Mouse (Mus musculus) heart, embryonic 11.5 days (tissue): ENCODE results near the gene Scrn1. TPM values are rescaled to one million over a fixed set of nuclear protein-coding genes. Genes with fewer than 3 reads are reported as not detected.

Experiments
- ATAC-seq: fragments of 200-750 bp; cut with Nextera tagmentation; replicated peaks from 2 replicates; pipeline ENCODE4 v1.8.0; 2017; ENCODE audit warnings: moderate library complexity; ENCODE audit not compliant: insufficient number of reproducible peaks, low FRiP score, low TSS enrichment
- H3K27ac ChIP-seq: fragments of 300-500 bp; sonication (generic); 2 replicates; pipeline ENCODE4 v1.5.1; 2014; ENCODE audit warnings: mild to moderate bottlenecking, low read depth, low read length
- H3K27me3 ChIP-seq: fragments of 300-500 bp; sonication (generic); 2 replicates; pipeline ENCODE4 v1.6.1; 2014; ENCODE audit warnings: mild to moderate bottlenecking, low read length, mixed read lengths; ENCODE audit not compliant: control insufficient read depth, insufficient read depth
- H3K36me3 ChIP-seq: fragments of 300-500 bp; sonication (generic); 2 replicates; pipeline ENCODE4 v1.6.1; 2014; ENCODE audit warnings: mild to moderate bottlenecking, low read length, moderate library complexity, mixed read lengths; ENCODE audit not compliant: control insufficient read depth, insufficient read depth
- H3K4me1 ChIP-seq: fragments of 300-500 bp; sonication (generic); 2 replicates; pipeline ENCODE4 v1.6.1; 2014; ENCODE audit warnings: low read length; ENCODE audit not compliant: control insufficient read depth, insufficient read depth
- H3K4me2 ChIP-seq: fragments of 300-500 bp; sonication (generic); 2 replicates; pipeline ENCODE4 v1.6.1; 2014; ENCODE audit warnings: mild to moderate bottlenecking, moderate library complexity
- H3K4me3 ChIP-seq: fragments of 300-500 bp; sonication (generic); 2 replicates; pipeline ENCODE4 v1.5.1; 2014; ENCODE audit warnings: low read depth, low read length
- H3K9ac ChIP-seq: fragments of 300-500 bp; sonication (generic); 2 replicates; pipeline ENCODE4 v1.6.1; 2014; ENCODE audit warnings: mild to moderate bottlenecking, low read depth, low read length, moderate library complexity
- H3K9me3 ChIP-seq: fragments of 300-500 bp; sonication (generic); replicated peaks from 2 replicates; pipeline ENCODE4 v1.6.1; 2016; ENCODE audit warnings: low read length; ENCODE audit not compliant: control insufficient read depth
- WGBS: fragments of 180-500 bp; shearing (Covaris S2); extraction: QIAGEN DNeasy Blood & Tissue Kit; methylation state at CpG from one replicate; pipeline ENCODE4 v1.1.7; 2014; ENCODE audit not compliant: insufficient replicate concordance; 5-methylcytosine and 5-hydroxymethylcytosine counted together
- polyA plus RNA-seq: library from polyadenylated mRNA; unstranded; fragments of >200 nt; fragmentation: Nextera tagmentation; extraction: Ambion mirVana; gene quantifications from 2 replicates; pipeline ENCODE4 v1.2.1, GENCODE M21; 2014

Gene Scrn1
- polyA plus RNA-seq, 1 experiment from 2014 or later = 15.5 TPM

GRCm38 (mm10) chr6:54586175-54586574 lies 19.9 kb upstream of the Scrn1 start:
- Histone ChIP-seq H3K27ac (no peak overlapping the region), H3K4me1 (no peaks in the 10 kb centered on the region), H3K9ac (no peak overlapping the region), H3K4me3 (no peak overlapping the region), H3K9me3 (no peaks in the 10 kb centered on the region), H3K27me3 (no peaks in the 10 kb centered on the region), H3K4me2 (no peak overlapping the region), H3K36me3 (0 out of 2 replicates have a peak, but pooled peaks cover 2% of the 10 kb centered on the region)
- 18% methylated on average over 2 of the region's 2 CpGs for WGBS
- ATAC-seq = no peak

GRCm38 (mm10) chr6:54573218-54573955 lies 7.1 kb upstream of the Scrn1 start:
- Histone ChIP-seq H3K4me1 (no peaks in the 10 kb centered on the region), H3K9ac (no peak overlapping the region), H3K36me3 (no peaks in the 10 kb centered on the region), H3K4me2 (no peak overlapping the region), H3K27me3 (no peaks in the 10 kb centered on the region), H3K9me3 (no peaks in the 10 kb centered on the region), H3K4me3 (no peak overlapping the region), H3K27ac (no peak overlapping the region)
- 41% methylated on average over 6 of the region's 6 CpGs for WGBS
- ATAC-seq = no peak; the same call in 1 of the 2 replicates

- ATAC-seq = no peak
- Histone ChIP-seq H3K9me3 (no peaks in the 10 kb centered on the region), H3K4me3 (no peak overlapping the region), H3K4me2 (no peak overlapping the region), H3K27ac (no peak overlapping the region), H3K9ac (no peak overlapping the region), H3K36me3 (no peaks in the 10 kb centered on the region), H3K4me1 (peaks cover 8% of the 10 kb centered on the region; the same call in 1 of the 2 replicates), H3K27me3 (peaks cover 12% of the 10 kb centered on the region)
- 37% methylated on average over 7 of the region's 7 CpGs for WGBS
Measured at GRCm38 (mm10) chr6:54569776-54570175, 3.5 kb upstream of the Scrn1 start.

GRCm38 (mm10) chr6:54566546-54566919 lies 244 bp upstream of the Scrn1 start:
- H3K36me3 ChIP-seq = no peaks in the 10 kb centered on the region
- no peak for ATAC-seq
- peak overlapping the region; percentile 66; the same call in 1 of the 2 replicates for H3K9ac ChIP-seq
- H3K4me2 ChIP-seq = peak overlapping the region; percentile 88
- no peak overlapping the region for H3K27ac ChIP-seq
- H3K4me1 ChIP-seq = peaks cover 8% of the 10 kb centered on the region; the same call in 1 of the 2 replicates
- peak overlapping the region; percentile 55 for H3K4me3 ChIP-seq
- no peaks in the 10 kb centered on the region for H3K9me3 ChIP-seq
- H3K27me3 ChIP-seq = peaks cover 19% of the 10 kb centered on the region
- WGBS = 16% methylated on average over 6 of the region's 6 CpGs

- Histone ChIP-seq H3K4me3 (no peak overlapping the region), H3K9ac (no peak overlapping the region)
- 42% methylated on average over 3 of the region's 3 CpGs for WGBS
Measured at GRCm38 (mm10) chr6:54565012-54565411, 1.3 kb downstream of the Scrn1 start.

GRCm38 (mm10) chr6:54564506-54564991 lies 1.7 kb downstream of the Scrn1 start:
- 60% methylated on average over 9 of the region's 9 CpGs for WGBS
- Histone ChIP-seq H3K27me3 (peaks cover 19% of the 10 kb centered on the region), H3K4me3 (no peak overlapping the region), H3K36me3 (no peaks in the 10 kb centered on the region), H3K9ac (no peak overlapping the region), H3K27ac (no peak overlapping the region), H3K9me3 (no peaks in the 10 kb centered on the region), H3K4me2 (peak overlapping the region; percentile 29), H3K4me1 (peaks cover 8% of the 10 kb centered on the region; the same call in 1 of the 2 replicates)
- ATAC-seq = no peak

More at GRCm38 (mm10) chr6:54565012-54565411, 1.3 kb downstream of the Scrn1 start:
- Histone ChIP-seq H3K36me3 (no peaks in the 10 kb centered on the region), H3K27ac (no peak overlapping the region), H3K9me3 (no peaks in the 10 kb centered on the region), H3K27me3 (peaks cover 19% of the 10 kb centered on the region), H3K4me2 (peak overlapping the region; percentile 29), H3K4me1 (peaks cover 8% of the 10 kb centered on the region; the same call in 1 of the 2 replicates)
- ATAC-seq = no peak

GRCm38 (mm10) chr6:54563561-54563960 lies 2.7 kb downstream of the Scrn1 start:
- Histone ChIP-seq H3K27ac (no peak overlapping the region), H3K4me2 (no peak overlapping the region), H3K9ac (no peak overlapping the region), H3K27me3 (peaks cover 19% of the 10 kb centered on the region), H3K4me1 (peaks cover 8% of the 10 kb centered on the region; the same call in 1 of the 2 replicates), H3K4me3 (no peak overlapping the region), H3K36me3 (no peaks in the 10 kb centered on the region), H3K9me3 (no peaks in the 10 kb centered on the region)
- 83% methylated on average over 4 of the region's 4 CpGs for WGBS
- no peak for ATAC-seq

GRCm38 (mm10) chr6:54562018-54562809 lies 4.1 kb downstream of the Scrn1 start:
- Histone ChIP-seq H3K9ac (no peak overlapping the region), H3K4me2 (no peak overlapping the region), H3K27ac (no peak overlapping the region), H3K36me3 (no peaks in the 10 kb centered on the region), H3K4me3 (no peak overlapping the region), H3K27me3 (peaks cover 19% of the 10 kb centered on the region), H3K4me1 (peaks cover 8% of the 10 kb centered on the region; the same call in 1 of the 2 replicates), H3K9me3 (no peaks in the 10 kb centered on the region)
- ATAC-seq = no peak
- 69% methylated on average over 16 of the region's 17 CpGs for WGBS
